Mouse (Mus musculus): Measurements from ENCODE around the gene Ccdc158.
A peak's percentile ranks its signal among the peaks of the same experiment; 100 is the strongest.

The Ccdc158 gene

DNA sequence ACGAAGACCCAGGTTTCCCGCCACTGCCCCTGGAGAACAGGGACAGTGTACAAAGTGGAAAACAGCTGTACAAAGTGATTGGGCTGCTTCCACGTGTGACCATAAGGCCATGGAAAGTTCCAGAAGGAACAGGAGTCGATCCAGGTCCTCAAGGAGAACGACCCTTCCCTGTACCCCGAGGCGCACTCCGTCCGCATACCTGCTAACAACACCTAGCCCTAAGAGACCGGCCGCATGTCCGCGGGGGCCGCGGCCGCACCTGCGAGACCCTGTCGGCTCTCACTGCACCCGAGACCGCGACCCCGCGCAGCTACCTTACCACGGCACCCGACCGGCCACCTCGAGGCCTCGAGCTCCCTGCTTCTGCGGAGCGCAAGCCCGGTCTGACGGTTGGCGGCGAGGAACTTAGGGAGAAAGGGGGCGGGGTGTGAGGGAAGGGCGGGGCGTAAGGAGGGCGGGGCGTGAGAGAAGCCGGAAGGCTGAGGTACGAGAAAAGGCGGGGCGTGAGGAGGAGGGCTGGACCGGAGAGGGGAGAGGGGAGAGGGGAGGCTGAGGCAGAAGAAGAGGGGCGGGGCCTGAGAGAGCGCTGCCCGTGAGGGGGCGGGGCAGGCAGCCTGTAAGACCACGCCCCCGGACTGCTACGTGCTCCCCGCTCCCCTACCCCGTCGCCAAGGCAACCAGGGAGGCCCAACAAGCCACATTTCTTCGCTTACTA, at the start of gene Ccdc158:
Gene Ccdc158 (minus strand): TSS at position 413 of the 715 bp plus-strand sequence.
- Histone ChIP-seq H3K9me3 (ENCODE audit: low read length) (no peaks in the 10 kb centered on the region; the same call in 1 of the 2 replicates), H3K4me1 (replicated peaks; ENCODE audit: low read depth, low read length) (peaks cover 23% of the 10 kb centered on the region), H3K27me3 (ENCODE audit: insufficient read depth, low read length) (peaks cover 30% of the 10 kb centered on the region), H3K36me3 (ENCODE audit: insufficient read depth, low read length) (no peaks in the 10 kb centered on the region), H3K4me3 (replicated peaks; ENCODE audit: low read length) (peak within 1 kb of the TSS; percentile 75)
- no peak for TF ChIP-seq POU5F1 (IDR thresholded peaks at IDR 0.05; ENCODE audit: borderline replicate concordance, low read length)
- TF ChIP-seq CTCF (conservative IDR thresholded peaks at IDR 0.05; ENCODE audit: low read length) = no peak
- no peak for TF ChIP-seq NANOG (IDR thresholded peaks at IDR 0.05; ENCODE audit: borderline replicate concordance, low read length)

DNA sequence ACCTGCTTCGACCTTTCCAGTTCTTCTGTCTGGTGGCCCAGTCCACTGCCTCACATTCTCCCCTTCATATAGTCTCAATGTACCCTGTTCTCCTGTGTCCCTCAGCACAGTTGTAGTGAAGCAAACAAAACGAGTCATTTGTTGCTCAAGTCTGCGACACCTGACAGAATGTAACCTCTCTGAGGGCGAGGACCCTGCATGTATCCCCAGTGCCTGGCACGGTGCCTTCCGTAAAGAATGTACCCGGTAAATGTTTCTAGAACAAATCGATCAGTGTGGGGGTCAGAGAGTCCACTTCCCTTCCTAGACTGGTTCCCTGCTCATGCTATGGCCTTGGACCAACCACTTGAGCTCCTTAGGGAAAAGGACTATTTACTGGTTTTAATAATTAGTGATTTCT, 46.5 kb upstream of the Ccdc158 start:
- TF ChIP-seq POU5F1 (IDR thresholded peaks at IDR 0.05; ENCODE audit: borderline replicate concordance, low read length) (no peak), NANOG (IDR thresholded peaks at IDR 0.05; ENCODE audit: borderline replicate concordance, low read length) (no peak), CTCF (conservative IDR thresholded peaks at IDR 0.05; ENCODE audit: low read length) (no peak)
- Histone ChIP-seq H3K4me1 (replicated peaks; ENCODE audit: low read depth, low read length) (no peaks in the 10 kb centered on the region), H3K9me3 (ENCODE audit: low read length) (no peaks in the 10 kb centered on the region), H3K4me3 (replicated peaks; ENCODE audit: low read length) (no peak overlapping the region), H3K36me3 (ENCODE audit: insufficient read depth, low read length) (no peaks in the 10 kb centered on the region), H3K27me3 (ENCODE audit: insufficient read depth, low read length) (peaks cover under 1% of the 10 kb centered on the region; the same call in 1 of the 2 replicates)

DNA sequence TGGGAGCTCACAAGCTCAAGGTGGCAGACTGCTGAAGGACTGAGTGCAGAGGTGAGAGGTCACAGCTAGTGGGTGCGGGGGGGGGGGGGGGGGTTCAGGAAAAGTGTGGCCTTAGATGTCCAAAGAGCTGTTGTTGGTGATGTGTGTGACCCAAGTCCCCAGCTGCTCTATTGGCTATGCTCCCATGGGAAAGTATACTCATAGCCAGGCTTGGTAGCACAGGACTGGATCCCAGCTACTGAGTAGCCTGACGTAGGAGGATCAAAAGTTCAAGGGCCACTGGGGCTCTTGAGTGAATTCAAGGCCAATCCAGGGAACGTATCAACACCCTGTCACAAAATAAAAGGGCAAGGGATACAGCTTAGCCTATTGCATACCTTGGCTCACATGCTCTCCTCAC, 43.8 kb upstream of the Ccdc158 start:
- H3K9me3 ChIP-seq (ENCODE audit: low read length) = no peaks in the 10 kb centered on the region
- peaks cover 12% of the 10 kb centered on the region for H3K27me3 ChIP-seq (ENCODE audit: insufficient read depth, low read length)
- TF ChIP-seq POU5F1 (IDR thresholded peaks at IDR 0.05; ENCODE audit: borderline replicate concordance, low read length) (no peak), CTCF (conservative IDR thresholded peaks at IDR 0.05; ENCODE audit: low read length) (no peak), NANOG (IDR thresholded peaks at IDR 0.05; ENCODE audit: borderline replicate concordance, low read length) (no peak)
- no peak overlapping the region for H3K4me3 ChIP-seq (replicated peaks; ENCODE audit: low read length)
- H3K36me3 ChIP-seq (ENCODE audit: insufficient read depth, low read length) = no peaks in the 10 kb centered on the region
- H3K4me1 ChIP-seq (replicated peaks; ENCODE audit: low read depth, low read length) = peaks cover 5% of the 10 kb centered on the region

DNA sequence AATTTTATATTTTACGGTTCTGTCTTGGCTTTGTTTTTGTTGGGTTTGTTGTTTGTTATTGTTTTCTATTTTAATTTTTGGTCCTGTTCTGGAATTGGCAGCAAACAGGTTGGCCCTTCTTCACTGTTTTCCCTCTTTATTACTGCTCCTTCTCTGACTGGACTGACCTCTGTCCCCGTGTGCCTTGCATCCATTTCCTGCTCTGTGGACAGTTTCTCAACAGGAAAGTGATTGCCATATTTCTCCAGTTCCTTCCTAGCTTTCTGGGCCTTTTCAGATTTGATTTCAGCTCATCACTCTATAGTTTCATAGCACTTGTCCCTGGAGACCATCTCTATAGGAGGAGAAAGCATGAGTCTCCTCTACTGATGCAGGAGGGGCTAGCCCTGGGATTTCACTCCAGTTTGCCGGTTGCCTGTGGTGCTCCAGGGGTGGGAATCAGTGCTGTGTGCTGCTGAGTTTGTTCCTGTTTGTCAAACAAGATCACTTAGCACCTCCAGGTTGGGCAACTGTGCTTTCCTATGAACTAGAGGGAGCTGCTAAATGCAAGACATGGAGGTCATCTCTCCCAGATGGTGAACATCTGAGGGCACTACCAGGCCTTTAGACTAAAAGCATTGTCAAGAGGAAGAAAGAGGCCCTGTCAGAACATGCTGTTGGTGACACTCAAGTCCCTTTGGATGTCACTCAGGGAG, 42.7 kb upstream of the Ccdc158 start:
- no peak for TF ChIP-seq NANOG (IDR thresholded peaks at IDR 0.05; ENCODE audit: borderline replicate concordance, low read length)
- TF ChIP-seq CTCF (conservative IDR thresholded peaks at IDR 0.05; ENCODE audit: low read length) = no peak
- TF ChIP-seq POU5F1 (IDR thresholded peaks at IDR 0.05; ENCODE audit: borderline replicate concordance, low read length) = no peak
- Histone ChIP-seq H3K36me3 (ENCODE audit: insufficient read depth, low read length) (no peaks in the 10 kb centered on the region), H3K27me3 (ENCODE audit: insufficient read depth, low read length) (peaks cover 12% of the 10 kb centered on the region), H3K9me3 (ENCODE audit: low read length) (no peaks in the 10 kb centered on the region), H3K4me1 (replicated peaks; ENCODE audit: low read depth, low read length) (peaks cover 5% of the 10 kb centered on the region), H3K4me3 (replicated peaks; ENCODE audit: low read length) (no peak overlapping the region)

DNA sequence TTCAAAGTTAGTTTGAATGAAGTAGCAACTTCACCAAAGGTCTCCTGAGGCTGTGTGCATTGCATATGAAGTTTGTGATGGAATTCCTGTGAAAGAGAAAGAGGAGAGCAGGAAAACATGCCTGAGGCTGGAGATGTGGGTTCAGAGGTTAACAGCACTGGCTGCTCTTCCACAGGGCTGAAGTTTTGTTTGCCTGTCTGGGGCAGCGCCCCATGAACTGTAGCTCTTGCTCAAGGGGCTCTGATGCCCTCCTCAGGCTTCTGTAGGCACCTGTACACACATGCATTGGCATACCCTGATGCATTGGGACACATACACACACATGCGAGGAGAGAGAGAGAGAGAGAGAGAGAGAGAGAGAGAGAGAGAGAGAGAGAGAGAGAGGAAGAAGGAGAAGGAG, 40.8 kb upstream of the Ccdc158 start:
- H3K27me3 ChIP-seq (ENCODE audit: insufficient read depth, low read length) = peaks cover 12% of the 10 kb centered on the region
- TF ChIP-seq NANOG (IDR thresholded peaks at IDR 0.05; ENCODE audit: borderline replicate concordance, low read length) = no peak
- TF ChIP-seq POU5F1 (IDR thresholded peaks at IDR 0.05; ENCODE audit: borderline replicate concordance, low read length) = no peak
- TF ChIP-seq CTCF (conservative IDR thresholded peaks at IDR 0.05; ENCODE audit: low read length) = no peak
- no peaks in the 10 kb centered on the region for H3K9me3 ChIP-seq (ENCODE audit: low read length)
- H3K4me1 ChIP-seq (replicated peaks; ENCODE audit: low read depth, low read length) = peaks cover 5% of the 10 kb centered on the region
- no peaks in the 10 kb centered on the region for H3K36me3 ChIP-seq (ENCODE audit: insufficient read depth, low read length)
- H3K4me3 ChIP-seq (replicated peaks; ENCODE audit: low read length) = no peak overlapping the region

DNA sequence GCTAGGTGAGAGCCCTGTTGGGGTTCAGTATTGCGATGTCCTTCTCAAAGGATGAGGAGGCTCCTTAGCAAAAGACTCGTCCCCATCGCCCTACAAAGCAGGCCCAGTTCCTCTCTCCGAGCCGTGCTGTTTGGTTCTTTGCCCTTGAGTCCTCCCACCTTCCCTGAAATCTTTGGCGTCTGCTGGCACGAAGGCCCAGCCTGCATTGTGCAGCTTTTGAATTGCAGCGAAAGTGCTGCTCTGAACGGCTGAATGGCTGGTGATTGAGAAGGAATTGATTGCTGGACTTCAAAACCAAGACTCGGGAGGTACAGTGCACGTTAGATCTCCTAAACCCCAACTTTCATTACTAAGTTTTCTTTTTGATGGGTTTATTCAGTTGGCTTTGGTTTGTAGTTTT, 40.2 kb upstream of the Ccdc158 start:
- Histone ChIP-seq H3K4me3 (replicated peaks; ENCODE audit: low read length) (no peak overlapping the region), H3K9me3 (ENCODE audit: low read length) (no peaks in the 10 kb centered on the region), H3K27me3 (ENCODE audit: insufficient read depth, low read length) (peaks cover 12% of the 10 kb centered on the region), H3K4me1 (replicated peaks; ENCODE audit: low read depth, low read length) (peaks cover 5% of the 10 kb centered on the region), H3K36me3 (ENCODE audit: insufficient read depth, low read length) (no peaks in the 10 kb centered on the region)
- TF ChIP-seq POU5F1 (IDR thresholded peaks at IDR 0.05; ENCODE audit: borderline replicate concordance, low read length) (no peak), NANOG (IDR thresholded peaks at IDR 0.05; ENCODE audit: borderline replicate concordance, low read length) (no peak), CTCF (conservative IDR thresholded peaks at IDR 0.05; ENCODE audit: low read length) (no peak)

DNA sequence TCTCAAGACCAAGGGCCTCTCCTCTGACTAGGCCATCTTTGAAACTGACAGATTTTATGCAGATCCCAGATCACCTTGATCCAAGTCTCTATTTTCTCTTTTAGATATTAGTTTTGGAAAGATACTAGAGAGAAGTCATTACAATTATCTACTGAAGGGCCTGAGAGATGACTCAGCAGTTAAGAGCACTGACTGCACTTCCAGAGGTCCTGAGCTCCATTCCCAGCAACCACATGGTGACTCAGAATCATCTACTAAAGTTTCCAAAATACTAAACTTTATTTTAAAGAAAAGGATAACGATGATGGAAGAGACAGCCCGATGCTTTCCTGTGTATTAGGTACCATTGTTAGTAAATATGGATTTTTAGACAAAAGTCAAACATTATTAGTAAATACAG, 39.8 kb upstream of the Ccdc158 start:
- TF ChIP-seq NANOG (IDR thresholded peaks at IDR 0.05; ENCODE audit: borderline replicate concordance, low read length) = no peak
- H3K36me3 ChIP-seq (ENCODE audit: insufficient read depth, low read length) = no peaks in the 10 kb centered on the region

DNA sequence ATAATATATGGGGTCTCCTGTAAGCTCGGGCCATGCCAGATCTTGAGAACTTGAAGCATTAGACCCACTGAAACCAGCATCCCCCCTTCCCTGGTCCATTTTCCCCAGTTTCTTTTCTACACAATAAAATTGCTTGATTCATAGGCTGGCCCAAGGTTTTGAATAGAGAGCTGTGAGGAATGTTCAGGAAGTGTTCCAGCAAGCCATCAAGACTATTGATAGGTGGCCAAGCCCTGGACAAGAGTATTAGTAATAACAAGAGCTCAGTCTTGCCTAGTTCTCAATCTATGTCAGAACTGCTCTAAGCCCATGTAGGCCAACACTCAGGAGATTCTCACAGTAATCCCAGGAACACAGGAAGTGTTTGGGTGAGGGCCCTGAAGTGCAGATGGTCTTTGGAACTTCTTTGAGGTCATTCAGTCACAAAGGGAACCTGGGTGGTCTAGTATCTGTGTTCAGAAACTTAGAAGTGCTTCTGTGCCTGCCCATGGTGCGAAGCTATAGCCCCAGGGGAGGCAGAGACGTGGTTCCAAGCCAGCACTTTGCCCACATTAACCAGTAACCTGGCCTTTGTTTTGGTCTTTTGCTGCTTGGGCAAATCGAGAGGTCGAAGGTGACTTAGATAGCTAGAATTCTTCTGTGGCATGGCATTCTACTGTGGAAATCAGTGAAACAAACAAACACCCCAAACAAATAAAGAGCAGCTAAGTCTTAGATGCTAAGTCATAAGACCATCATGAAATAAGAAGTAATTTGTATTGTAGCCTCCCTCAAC, 37.7 kb upstream of the Ccdc158 start:
- Histone ChIP-seq H3K4me1 (replicated peaks; ENCODE audit: low read depth, low read length) (peaks cover 9% of the 10 kb centered on the region), H3K36me3 (ENCODE audit: insufficient read depth, low read length) (no peaks in the 10 kb centered on the region), H3K9me3 (ENCODE audit: low read length) (no peaks in the 10 kb centered on the region), H3K4me3 (replicated peaks; ENCODE audit: low read length) (no peak overlapping the region), H3K27me3 (ENCODE audit: insufficient read depth, low read length) (peaks cover 12% of the 10 kb centered on the region)
- TF ChIP-seq POU5F1 (IDR thresholded peaks at IDR 0.05; ENCODE audit: borderline replicate concordance, low read length) (no peak), CTCF (conservative IDR thresholded peaks at IDR 0.05; ENCODE audit: low read length) (no peak), NANOG (IDR thresholded peaks at IDR 0.05; ENCODE audit: borderline replicate concordance, low read length) (no peak)

More for the DNA sequence above, 39.8 kb upstream of the Ccdc158 start:
- H3K4me3 ChIP-seq (replicated peaks; ENCODE audit: low read length) = no peak overlapping the region
- H3K4me1 ChIP-seq (replicated peaks; ENCODE audit: low read depth, low read length) = peaks cover 5% of the 10 kb centered on the region
- peaks cover 12% of the 10 kb centered on the region for H3K27me3 ChIP-seq (ENCODE audit: insufficient read depth, low read length)
- no peaks in the 10 kb centered on the region for H3K9me3 ChIP-seq (ENCODE audit: low read length)
